Mouse (Mus musculus): ENCODE measurements around the gene Zbtb45.
A peak's percentile ranks its signal among the peaks of the same experiment; 100 is the strongest.

Zbtb45 gene

GRCm38 (mm10) chr7:12998851-12999250 is 11.0 kb downstream of the Zbtb45 start, which contains the start of gene Trim28:
Trim28 (plus strand) TSS chr7:12999114.
- DNase-seq (ENCODE audit: low spot score in 2 of 2) = no peak

GRCm38 (mm10) chr7:12998053-12998452 is 11.8 kb downstream of the Zbtb45 start, which contains the start of gene Slc27a5:
Slc27a5 (minus strand) TSS chr7:12998192.
- no peak for DNase-seq (ENCODE audit: low spot score in 2 of 2)

DNA sequence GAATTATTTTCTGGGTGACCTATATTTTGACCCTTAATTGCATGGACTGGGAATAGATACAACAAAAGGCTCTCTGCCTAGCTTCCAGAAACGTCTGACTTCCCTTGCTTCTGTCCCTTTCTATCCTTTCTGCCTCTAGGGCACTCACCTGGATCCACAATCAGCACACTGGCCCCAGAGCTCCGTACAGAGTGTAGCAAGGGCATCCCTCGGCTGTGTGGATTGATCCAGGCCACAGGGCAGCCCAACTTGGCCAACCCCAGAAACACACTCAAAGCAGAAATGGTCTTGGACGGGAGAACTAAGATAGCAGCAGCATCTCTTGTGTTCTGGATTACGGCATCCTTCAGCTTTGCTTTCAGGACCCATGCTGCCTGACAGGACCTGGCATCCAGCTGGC is 12.6 kb downstream of the Zbtb45 start:
- DNase-seq (ENCODE audit: low spot score in 2 of 2) = no peak

DNA sequence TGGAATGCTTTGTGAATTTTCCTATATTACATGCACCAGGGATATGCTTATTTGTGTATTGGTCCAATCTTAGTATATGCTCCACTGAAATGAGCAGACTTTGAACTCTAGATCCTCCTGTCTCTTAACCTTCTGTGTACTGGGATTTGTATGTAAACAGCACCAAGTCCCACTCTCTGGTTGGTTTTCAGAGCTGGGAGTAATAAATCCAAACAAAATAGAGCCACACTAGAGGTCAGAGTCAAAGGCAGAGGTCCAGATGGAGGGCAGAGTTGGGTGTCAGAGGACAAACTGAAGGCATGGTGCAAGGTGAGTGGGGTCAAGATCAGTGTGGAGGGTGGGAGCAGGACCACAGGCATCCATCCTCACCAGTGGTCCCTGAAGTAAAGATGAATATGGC is 14.0 kb downstream of the Zbtb45 start:
- no peak for DNase-seq (ENCODE audit: low spot score in 2 of 2)

DNA sequence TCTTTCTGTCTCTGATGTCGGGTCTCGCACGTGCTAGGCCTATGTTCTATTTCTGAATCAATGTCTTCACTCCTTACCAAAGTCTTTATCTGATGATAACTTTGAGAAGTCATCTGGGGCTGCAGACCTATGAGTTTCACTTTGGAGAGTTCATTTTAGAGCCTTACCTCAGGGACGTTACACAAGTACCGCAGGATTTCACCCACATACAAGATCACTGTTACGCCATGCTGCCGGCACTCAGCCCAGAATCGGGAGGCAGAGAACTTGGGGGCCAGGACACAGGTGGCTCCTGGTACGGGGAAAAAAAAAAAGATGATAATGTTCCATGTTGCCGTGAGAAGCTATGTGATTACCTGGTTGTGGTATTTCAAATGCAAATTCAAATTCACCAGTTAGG is 16.7 kb downstream of the Zbtb45 start:
- no peak for DNase-seq (ENCODE audit: low spot score in 2 of 2)

- DNase-seq (ENCODE audit: low spot score in 2 of 2) = no peak
Observed at GRCm38 (mm10) chr7:12992222-12992621, 17.6 kb downstream of the Zbtb45 start.

DNA sequence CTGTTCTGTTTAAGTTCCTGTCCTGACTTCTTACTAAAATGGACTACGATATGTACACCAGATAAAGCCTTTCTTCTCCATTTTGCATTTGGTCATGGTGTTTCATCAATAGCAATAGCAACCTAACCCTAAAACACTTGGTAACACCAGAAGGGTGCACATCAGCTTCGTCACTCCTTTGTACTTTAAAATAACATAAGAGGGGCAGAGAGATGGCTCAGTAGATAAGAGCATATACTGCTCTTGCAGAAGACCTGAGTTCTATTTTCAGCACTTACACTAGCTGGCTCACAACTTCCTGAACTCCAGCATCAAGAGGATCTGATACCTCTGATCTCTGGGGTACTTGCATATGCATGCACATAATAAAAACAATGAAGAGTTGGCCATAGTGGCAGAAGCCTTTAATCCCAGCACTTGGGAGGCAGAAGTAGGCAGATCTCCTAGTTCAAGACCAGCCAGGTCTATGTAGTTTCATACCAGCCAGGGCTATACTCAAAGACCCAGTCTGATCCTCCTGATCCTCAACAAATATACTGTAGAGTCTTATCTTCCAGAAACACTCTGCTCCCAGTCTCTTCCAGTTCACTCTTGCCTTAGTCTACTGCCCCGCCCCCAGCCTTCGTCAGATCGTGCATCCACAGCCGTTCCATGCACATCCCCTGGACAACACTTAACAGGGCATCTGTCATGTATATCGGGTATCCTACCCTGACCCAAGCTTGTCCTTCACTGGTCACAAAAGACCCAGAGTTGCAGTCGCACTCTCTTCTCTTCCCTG is 22.2 kb downstream of the Zbtb45 start:
- DNase-seq (ENCODE audit: low spot score in 2 of 2) = no peak

DNA sequence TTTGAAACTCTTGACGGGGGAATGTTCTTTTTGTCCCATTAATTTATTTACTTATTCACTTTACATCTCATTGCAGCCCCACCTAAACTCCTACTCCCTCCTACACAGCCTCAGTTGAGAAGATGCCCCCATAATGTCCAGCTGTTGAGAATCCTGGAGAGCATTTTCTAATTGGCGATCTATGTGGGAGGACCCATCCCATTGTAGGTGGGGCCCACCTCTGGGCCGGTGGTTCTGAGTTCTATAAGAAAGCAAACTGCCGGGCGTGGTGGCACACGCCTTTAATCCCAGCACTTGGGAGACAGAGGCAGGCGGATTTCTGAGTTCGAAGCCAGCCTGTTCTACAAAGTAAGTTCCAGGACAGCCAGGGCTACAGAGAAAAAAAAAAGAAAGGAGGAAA is 22.9 kb downstream of the Zbtb45 start:
- DNase-seq (ENCODE audit: low spot score in 2 of 2) = no peak

GRCm38 (mm10) chr7:12985724-12986123 is 24.1 kb downstream of the Zbtb45 start:
- DNase-seq (ENCODE audit: low spot score in 2 of 2) = no peak

DNA sequence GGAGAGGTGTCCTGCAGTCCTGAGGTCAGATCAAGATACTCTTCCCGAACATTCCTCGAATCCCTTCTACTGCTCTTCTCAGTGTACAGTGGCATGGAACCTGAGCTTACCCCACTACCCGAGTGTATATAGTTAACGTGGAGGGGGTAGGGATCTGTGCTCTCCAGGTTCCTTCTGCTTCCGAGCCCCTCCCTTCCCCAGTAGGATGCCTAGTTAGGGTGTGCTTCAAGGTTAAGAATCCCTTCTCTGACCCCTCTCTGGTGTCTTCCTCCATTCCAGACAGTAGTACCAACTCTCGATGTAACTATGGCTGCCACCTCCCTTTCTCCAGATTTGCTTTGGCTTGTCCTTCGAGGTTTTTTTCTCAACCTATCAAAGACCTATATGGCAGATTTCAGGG is 29.5 kb downstream of the Zbtb45 start:
- DNase-seq (ENCODE audit: low spot score in 2 of 2) = no peak

GRCm38 (mm10) chr7:12979776-12980175 is 30.1 kb downstream of the Zbtb45 start:
- no peak for DNase-seq (ENCODE audit: low spot score in 2 of 2)

- no peak for DNase-seq (ENCODE audit: low spot score in 2 of 2)
Observed at GRCm38 (mm10) chr7:12978931-12979722, 30.7 kb downstream of the Zbtb45 start.

DNA sequence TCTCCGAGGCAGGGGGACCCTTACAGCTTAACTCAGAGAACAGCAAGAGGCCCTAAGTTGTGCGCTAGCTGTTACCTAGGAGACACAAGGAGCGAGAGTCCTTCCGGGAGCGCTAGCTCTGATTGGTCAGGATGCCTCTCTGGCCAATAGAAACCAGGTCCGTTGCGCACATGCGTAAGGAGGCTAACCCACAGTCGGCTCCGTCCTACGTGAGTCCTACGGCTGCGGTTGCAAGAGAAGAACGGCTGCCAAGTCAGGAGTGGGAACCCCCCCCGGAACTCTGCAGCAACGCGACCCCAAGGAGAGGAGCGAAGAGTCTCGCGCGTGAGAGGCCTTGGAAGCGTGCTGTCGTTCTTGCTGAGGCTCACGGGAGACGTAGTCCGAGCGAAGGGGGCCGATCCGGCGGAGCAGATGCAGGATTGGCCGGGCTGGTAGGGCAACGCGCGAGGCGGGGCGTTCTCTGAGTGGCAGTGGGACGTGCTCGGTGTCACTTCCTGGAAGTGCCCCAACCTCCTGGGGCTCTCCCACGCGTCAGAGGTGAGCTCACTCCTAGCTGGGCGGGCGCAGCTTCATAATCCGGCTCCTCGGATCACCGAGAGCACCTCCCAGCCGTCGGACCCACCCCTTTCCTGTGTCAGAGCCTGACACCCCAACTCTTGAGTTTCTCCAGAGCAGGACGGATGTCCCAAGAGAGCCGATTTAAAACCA is 32.0 kb downstream of the Zbtb45 start, which contains the start of gene Zfp446:
Zfp446 (plus strand) TSS at position 167 of the 708 bp plus-strand sequence.
- peak; percentile 97 to 99 for DNase-seq (ENCODE audit: low spot score in 2 of 2)

DNA sequence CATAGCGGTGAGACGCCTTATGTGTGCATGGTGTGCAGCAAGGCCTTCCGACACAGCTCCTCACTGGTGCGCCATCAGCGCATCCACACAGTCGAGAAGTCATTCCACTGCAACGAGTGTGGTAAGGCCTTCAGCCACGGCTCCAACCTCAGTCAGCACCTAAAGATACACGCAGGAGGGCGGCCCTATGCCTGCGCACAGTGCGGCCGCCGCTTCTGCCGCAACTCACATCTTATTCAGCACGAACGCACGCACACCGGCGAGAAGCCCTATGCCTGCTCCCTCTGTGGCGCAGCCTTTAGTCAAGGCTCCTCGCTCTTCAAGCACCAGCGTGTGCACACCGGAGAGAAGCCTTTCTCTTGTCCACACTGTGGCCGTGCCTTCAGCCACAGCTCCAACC is 38.9 kb downstream of the Zbtb45 start:
- DNase-seq (ENCODE audit: low spot score in 2 of 2) = no peak

DNA sequence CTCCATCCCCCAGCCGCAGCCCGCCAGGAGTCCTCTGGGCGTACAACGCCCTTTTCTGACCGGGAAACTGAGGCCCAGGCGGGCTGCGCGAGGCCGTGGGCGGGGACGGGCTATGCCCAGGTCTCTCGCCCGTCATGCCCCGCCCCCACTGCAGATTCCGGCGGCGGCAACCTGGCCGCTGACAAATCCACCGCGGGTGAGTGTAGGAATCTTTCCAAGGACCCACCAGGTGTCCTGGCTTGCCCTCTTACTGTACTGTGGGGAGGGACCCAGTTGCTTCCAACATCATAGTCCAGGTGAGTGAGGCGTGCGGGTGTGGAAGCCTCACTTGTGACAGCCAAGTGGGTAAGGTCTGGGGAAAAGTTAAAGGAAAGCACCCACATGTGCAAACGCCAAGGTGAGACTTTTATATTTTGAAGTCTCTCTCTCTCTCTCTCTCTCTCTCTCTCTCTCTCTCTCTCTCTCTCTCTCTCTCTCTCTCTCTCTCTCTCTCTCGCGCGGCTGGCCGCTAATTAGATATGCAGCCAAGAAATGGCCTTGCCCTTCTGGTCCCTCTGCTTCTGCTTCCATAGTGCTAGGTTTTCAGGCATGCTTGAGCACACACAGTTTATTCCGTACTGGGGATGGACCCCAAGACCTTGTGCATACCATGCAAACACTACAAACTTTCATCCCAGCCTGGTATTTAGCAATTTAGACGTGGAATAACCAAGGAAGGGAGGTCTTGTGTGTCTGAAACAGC is 43.6 kb downstream of the Zbtb45 start:
- DNase-seq (ENCODE audit: low spot score in 2 of 2) = peak in 1 of 2 experiments; percentile 48

DNA sequence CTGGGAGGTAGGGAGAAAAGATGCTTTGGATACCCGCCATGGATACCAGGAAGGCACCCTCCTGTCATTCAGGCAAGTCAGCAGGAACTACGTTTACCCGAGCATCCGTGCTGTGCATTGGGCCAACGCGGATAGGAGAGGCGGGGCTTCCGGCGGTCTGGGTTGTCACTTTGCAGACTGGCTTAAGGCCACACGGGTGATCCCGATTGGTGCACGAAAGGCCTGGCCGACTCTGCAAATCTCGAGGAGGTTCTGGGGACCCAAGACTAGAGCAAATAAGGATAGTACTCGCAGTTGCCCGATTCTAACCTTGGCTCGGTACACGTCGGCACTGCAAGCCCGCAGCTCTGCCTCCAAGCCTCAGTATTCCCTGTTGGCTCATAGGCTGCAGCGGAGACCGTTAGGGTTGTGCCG is 44.1 kb downstream of the Zbtb45 start, which contains the start of gene Zfp324:
Zfp324 (plus strand) TSS at position 161 of the 414 bp plus-strand sequence.
- DNase-seq (ENCODE audit: low spot score in 2 of 2) = peak; percentile 83 to 93

- peak in 1 of 2 experiments; percentile 61 for DNase-seq (ENCODE audit: low spot score in 2 of 2)
Observed at GRCm38 (mm10) chr7:12961511-12962141, 48.2 kb downstream of the Zbtb45 start.

DNA sequence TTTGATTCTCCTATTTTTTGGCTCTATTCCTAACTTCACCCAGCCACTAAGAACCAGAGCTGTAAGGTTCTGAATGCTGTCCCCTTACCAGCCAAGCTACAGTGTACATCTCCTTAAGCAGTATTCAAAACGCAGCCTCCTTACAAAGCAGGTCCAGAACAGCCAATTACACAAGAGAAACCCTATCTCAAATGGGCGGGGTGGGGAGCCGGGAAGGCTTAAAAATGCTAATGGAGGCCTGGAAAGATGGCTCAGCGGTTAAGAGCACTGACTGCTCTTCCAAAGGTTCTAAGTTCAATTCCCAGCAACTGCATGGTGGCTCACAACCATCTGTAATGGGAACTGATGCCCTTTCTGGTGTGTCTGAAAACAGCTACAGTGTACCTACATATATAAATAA is 50.1 kb downstream of the Zbtb45 start:
- no peak for DNase-seq (ENCODE audit: low spot score in 2 of 2)

DNA sequence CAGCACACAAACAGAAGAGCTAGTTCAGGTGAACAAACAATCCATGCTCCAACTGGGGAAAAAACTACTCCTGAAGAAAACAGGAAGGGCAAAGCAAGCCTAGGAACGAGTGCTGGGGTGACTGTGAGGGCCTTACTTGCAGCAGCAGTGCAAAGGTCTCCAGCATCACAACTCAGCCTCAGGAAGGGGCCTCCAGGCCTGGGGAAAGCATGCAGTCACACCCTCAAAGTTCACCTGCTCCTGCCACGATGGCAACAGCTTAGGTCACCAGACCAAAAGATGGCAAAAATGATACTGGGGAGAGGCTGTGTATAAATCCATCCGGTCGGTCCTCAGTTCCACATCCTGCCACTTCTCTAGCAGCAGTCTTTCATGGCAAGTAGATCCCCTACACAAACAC is 50.9 kb downstream of the Zbtb45 start:
- no peak for DNase-seq (ENCODE audit: low spot score in 2 of 2)

GRCm38 (mm10) chr7:12957511-12957910 is 52.3 kb downstream of the Zbtb45 start:
- DNase-seq (ENCODE audit: low spot score in 2 of 2) = no peak

GRCm38 (mm10) chr7:12954896-12955295 is 54.9 kb downstream of the Zbtb45 start:
- DNase-seq (ENCODE audit: low spot score in 2 of 2) = no peak
